Mouse (Mus musculus): ENCODE results near the gene Gm11554. TPM values are rescaled to one million over a fixed set of nuclear protein-coding genes. Genes with fewer than 3 reads are reported as not detected.

The Gm11554 gene
- polyA plus RNA-seq, 1 experiment from 2014 or later = not detected

DNA sequence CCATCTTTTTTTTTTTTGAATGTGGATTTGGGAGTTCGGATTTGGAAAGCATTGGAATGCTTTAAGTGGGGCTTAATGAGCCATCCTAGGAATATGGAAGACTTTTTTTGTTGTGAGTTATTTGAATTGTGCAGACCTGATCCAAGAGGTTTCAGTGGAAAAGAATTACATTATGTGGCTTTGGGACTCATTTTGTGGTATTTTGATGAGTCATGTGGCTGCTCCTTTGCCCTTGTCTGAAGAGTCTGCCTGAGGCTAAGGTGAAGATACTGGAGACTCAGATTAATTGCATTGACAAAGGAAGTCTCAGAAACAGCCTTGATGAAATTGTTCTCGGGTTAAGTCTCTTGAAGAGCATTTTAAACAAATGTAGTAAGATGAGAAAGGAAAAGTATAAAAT is 35.8 kb downstream of the Gm11554 start:
- Histone ChIP-seq H3K9me3 (no peaks in the 10 kb centered on the region), H3K36me3 (no peaks in the 10 kb centered on the region), H3K9ac (no peak overlapping the region), H3K4me3 (no peak overlapping the region), H3K4me2 (no peak overlapping the region), H3K27ac (no peak overlapping the region), H3K4me1 (no peaks in the 10 kb centered on the region), H3K27me3 (no peaks in the 10 kb centered on the region)
- WGBS = 58% methylated on average over 2 of the region's 2 CpGs
- no peak for ATAC-seq (ENCODE audit: borderline replicate concordance, extremely low read depth, low FRiP score, low TSS enrichment)

DNA sequence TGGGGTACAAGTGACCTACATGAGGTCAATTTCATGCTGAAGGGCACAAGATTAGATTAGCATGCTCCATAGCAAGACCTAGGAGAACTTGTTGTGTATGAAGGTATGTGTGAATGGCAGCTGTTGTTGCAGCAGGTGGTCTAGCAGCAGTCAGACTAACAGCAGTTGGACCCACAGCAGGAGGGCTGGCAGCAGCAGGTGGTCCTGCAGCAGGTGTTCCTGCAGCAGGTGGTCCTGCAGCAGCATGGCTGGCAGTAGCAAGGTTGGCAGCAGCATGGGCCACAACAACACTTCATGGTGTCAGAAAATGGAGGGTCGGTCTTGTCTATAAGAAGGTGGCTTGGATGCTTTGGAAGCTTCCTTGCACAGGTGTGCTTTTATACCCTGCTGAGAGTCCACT is 45.4 kb downstream of the Gm11554 start:
- no peak overlapping the region for H3K9ac ChIP-seq
- no peak overlapping the region for H3K4me2 ChIP-seq
- no peaks in the 10 kb centered on the region for H3K4me1 ChIP-seq
- no peaks in the 10 kb centered on the region for H3K36me3 ChIP-seq
- H3K27ac ChIP-seq = no peak overlapping the region
- no peak overlapping the region for H3K4me3 ChIP-seq
- no peak for ATAC-seq (ENCODE audit: borderline replicate concordance, extremely low read depth, low FRiP score, low TSS enrichment)
- H3K9me3 ChIP-seq = no peaks in the 10 kb centered on the region
- H3K27me3 ChIP-seq = no peaks in the 10 kb centered on the region
- 93% methylated on average over 1 of the region's 1 CpGs for WGBS

Other genes starting within 250 kb of the Gm11554 start
- not detected in 2 replicates for gene Krtap3-2, start 247.6 kb downstream of the Gm11554 start, polyA plus RNA-seq (2015; fragmentation: Nextera tagmentation; extraction: Ambion mirVana)
- gene Gm11939, start 245.0 kb downstream of the Gm11554 start, polyA plus RNA-seq (2015; fragmentation: Nextera tagmentation; extraction: Ambion mirVana) = not detected in 2 replicates
- gene Krtap3-1, start 237.8 kb downstream of the Gm11554 start, polyA plus RNA-seq (2015; fragmentation: Nextera tagmentation; extraction: Ambion mirVana) = not detected in 2 replicates
- gene Krtap1-5, start 223.4 kb downstream of the Gm11554 start, polyA plus RNA-seq (2015; fragmentation: Nextera tagmentation; extraction: Ambion mirVana) = not detected in 2 replicates
- gene Krtap1-4, start 220.8 kb downstream of the Gm11554 start, polyA plus RNA-seq (2015; fragmentation: Nextera tagmentation; extraction: Ambion mirVana) = not detected in 2 replicates
- gene Krtap1-3, start 213.1 kb downstream of the Gm11554 start, polyA plus RNA-seq (2015; fragmentation: Nextera tagmentation; extraction: Ambion mirVana) = not detected in 2 replicates
- gene Krtap9-3, start 206.3 kb downstream of the Gm11554 start, polyA plus RNA-seq (2015; fragmentation: Nextera tagmentation; extraction: Ambion mirVana) = not detected in 2 replicates
- gene Gm11938, start 201.1 kb downstream of the Gm11554 start, polyA plus RNA-seq (2015; fragmentation: Nextera tagmentation; extraction: Ambion mirVana) = not detected in 2 replicates
- gene Gm11937, start 194.3 kb downstream of the Gm11554 start, polyA plus RNA-seq (2015; fragmentation: Nextera tagmentation; extraction: Ambion mirVana) = not detected in 2 replicates
- not detected in 2 replicates for gene Krtap2-4, start 189.6 kb downstream of the Gm11554 start, polyA plus RNA-seq (2015; fragmentation: Nextera tagmentation; extraction: Ambion mirVana)
- not detected in 2 replicates for gene Gm11562, start 184.0 kb downstream of the Gm11554 start, polyA plus RNA-seq (2015; fragmentation: Nextera tagmentation; extraction: Ambion mirVana)
- not detected in 2 replicates for gene Krtap4-1, start 176.2 kb downstream of the Gm11554 start, polyA plus RNA-seq (2015; fragmentation: Nextera tagmentation; extraction: Ambion mirVana)
- gene Krtap4-2, start 169.4 kb downstream of the Gm11554 start, polyA plus RNA-seq (2015; fragmentation: Nextera tagmentation; extraction: Ambion mirVana) = not detected in 2 replicates
- not detected in 2 replicates for gene Krtap4-7, start 160.4 kb downstream of the Gm11554 start, polyA plus RNA-seq (2015; fragmentation: Nextera tagmentation; extraction: Ambion mirVana)
- not detected in 2 replicates for gene Gm11555, start 154.2 kb downstream of the Gm11554 start, polyA plus RNA-seq (2015; fragmentation: Nextera tagmentation; extraction: Ambion mirVana)
- not detected in 2 replicates for gene Gm11563, start 145.5 kb downstream of the Gm11554 start, polyA plus RNA-seq (2015; fragmentation: Nextera tagmentation; extraction: Ambion mirVana)
- not detected in 2 replicates for gene Krtap4-6, start 138.5 kb downstream of the Gm11554 start, polyA plus RNA-seq (2015; fragmentation: Nextera tagmentation; extraction: Ambion mirVana)
- gene Gm14190, start 113.7 kb downstream of the Gm11554 start, polyA plus RNA-seq (2015; fragmentation: Nextera tagmentation; extraction: Ambion mirVana) = not detected in 2 replicates
- gene Gm14180, start 70.2 kb downstream of the Gm11554 start, polyA plus RNA-seq (2015; fragmentation: Nextera tagmentation; extraction: Ambion mirVana) = not detected in 2 replicates
- not detected in 2 replicates for gene Gm11595, start 31.5 kb downstream of the Gm11554 start, polyA plus RNA-seq (2015; fragmentation: Nextera tagmentation; extraction: Ambion mirVana)
- gene Krtap4-8, start 23.7 kb downstream of the Gm11554 start, polyA plus RNA-seq (2015; fragmentation: Nextera tagmentation; extraction: Ambion mirVana) = not detected in 2 replicates
- gene Krtap4-9, start 19.2 kb downstream of the Gm11554 start, polyA plus RNA-seq (2015; fragmentation: Nextera tagmentation; extraction: Ambion mirVana) = not detected in 2 replicates
- gene Gm11596, start 11.0 kb downstream of the Gm11554 start, polyA plus RNA-seq (2015; fragmentation: Nextera tagmentation; extraction: Ambion mirVana) = not detected in 2 replicates
- gene Gm11569, start 5.5 kb downstream of the Gm11554 start, polyA plus RNA-seq (2015; fragmentation: Nextera tagmentation; extraction: Ambion mirVana) = not detected in 2 replicates
- not detected in 2 replicates for gene Krtap4-13, start 5.4 kb upstream of the Gm11554 start, polyA plus RNA-seq (2015; fragmentation: Nextera tagmentation; extraction: Ambion mirVana)
- gene Gm11564, start 11.2 kb upstream of the Gm11554 start, polyA plus RNA-seq (2015; fragmentation: Nextera tagmentation; extraction: Ambion mirVana) = not detected in 2 replicates
- gene 2300003K06Rik, start 33.6 kb upstream of the Gm11554 start, polyA plus RNA-seq (2015; fragmentation: Nextera tagmentation; extraction: Ambion mirVana) = not detected in 2 replicates
- not detected in 2 replicates for gene Krtap4-16, start 47.2 kb upstream of the Gm11554 start, polyA plus RNA-seq (2015; fragmentation: Nextera tagmentation; extraction: Ambion mirVana)
- gene Gm11568, start 53.5 kb upstream of the Gm11554 start, polyA plus RNA-seq (2015; fragmentation: Nextera tagmentation; extraction: Ambion mirVana) = not detected in 2 replicates
- not detected in 2 replicates for gene Gm11559, start 60.0 kb upstream of the Gm11554 start, polyA plus RNA-seq (2015; fragmentation: Nextera tagmentation; extraction: Ambion mirVana)
- gene Krtap9-1, start 68.9 kb upstream of the Gm11554 start, polyA plus RNA-seq (2015; fragmentation: Nextera tagmentation; extraction: Ambion mirVana) = not detected in 2 replicates
- gene Gm11567, start 74.7 kb upstream of the Gm11554 start, polyA plus RNA-seq (2015; fragmentation: Nextera tagmentation; extraction: Ambion mirVana) = not detected in 2 replicates
- gene Krtap31-1, start 103.5 kb upstream of the Gm11554 start, polyA plus RNA-seq (2015; fragmentation: Nextera tagmentation; extraction: Ambion mirVana) = not detected in 2 replicates
- gene Gm11565, start 110.3 kb upstream of the Gm11554 start, polyA plus RNA-seq (2015; fragmentation: Nextera tagmentation; extraction: Ambion mirVana) = not detected in 2 replicates
- gene Krtap31-2, start 131.8 kb upstream of the Gm11554 start, polyA plus RNA-seq (2015; fragmentation: Nextera tagmentation; extraction: Ambion mirVana) = not detected in 2 replicates
- gene Krtap9-5, start 144.0 kb upstream of the Gm11554 start, polyA plus RNA-seq (2015; fragmentation: Nextera tagmentation; extraction: Ambion mirVana) = not detected in 2 replicates
- not detected in 2 replicates for gene Krtap29-1, start 174.6 kb upstream of the Gm11554 start, polyA plus RNA-seq (2015; fragmentation: Nextera tagmentation; extraction: Ambion mirVana)
- not detected in 2 replicates for gene Krtap16-1, start 182.2 kb upstream of the Gm11554 start, polyA plus RNA-seq (2015; fragmentation: Nextera tagmentation; extraction: Ambion mirVana)
- 1.6 and 2.3 TPM in 2 replicates for gene Krtap17-1, start 189.5 kb upstream of the Gm11554 start, polyA plus RNA-seq (2015; fragmentation: Nextera tagmentation; extraction: Ambion mirVana)
- not detected in 2 replicates for gene Krt33a, start 211.8 kb upstream of the Gm11554 start, polyA plus RNA-seq (2015; fragmentation: Nextera tagmentation; extraction: Ambion mirVana)
- not detected in 2 replicates for gene Krt33b, start 225.4 kb upstream of the Gm11554 start, polyA plus RNA-seq (2015; fragmentation: Nextera tagmentation; extraction: Ambion mirVana)
- gene Krt34, start 237.1 kb upstream of the Gm11554 start, polyA plus RNA-seq (2015; fragmentation: Nextera tagmentation; extraction: Ambion mirVana) = 0.34 TPM in 1 of 2 replicates, not detected in the other
- gene Krt31, start 246.1 kb upstream of the Gm11554 start, polyA plus RNA-seq (2015; fragmentation: Nextera tagmentation; extraction: Ambion mirVana) = 0.10 TPM in 1 of 2 replicates, not detected in the other